Mouse (Mus musculus) CH12.LX (cell line): ENCODE results near the gene Mtg1. TPM values are rescaled to one million over a fixed set of nuclear protein-coding genes. Genes with fewer than 3 reads are reported as not detected.
A peak's percentile ranks its signal among the peaks of the same experiment; 100 is the strongest.

Experiments used
- DNase-seq: peaks from one replicate; pipeline ENCODE4 v3.0.0-alpha.2; 2013; ENCODE audit errors: extremely low read depth
- H3K27ac ChIP-seq: 2 replicates; pipeline ENCODE4 v1.5.1; 2012; ENCODE audit warnings: low read depth, mild to moderate bottlenecking, control low read depth, moderate library complexity; ENCODE audit not compliant: insufficient read depth
- H3K27me3 ChIP-seq: replicated peaks from 2 replicates; pipeline ENCODE3; 2012; ENCODE audit warnings: inconsistent platforms
- H3K36me3 ChIP-seq, 2 experiments: replicated peaks in 1 of 2; 2 replicates each; pipeline versions ENCODE3 to v1.6.1; 2012; ENCODE audit warnings: inconsistent platforms in 1 of 2, low read length in 1 of 2, mild to moderate bottlenecking in 1 of 2, mixed read lengths in 1 of 2, moderate library complexity in 1 of 2; ENCODE audit not compliant: control insufficient read depth in 1 of 2, insufficient read depth in 1 of 2
- H3K4me1 ChIP-seq, 2 experiments: 2 replicates each; pipeline ENCODE4 v1.6.1; 2012; ENCODE audit warnings: inconsistent platforms in 1 of 2, moderate library complexity in 1 of 2; ENCODE audit not compliant: insufficient read depth in 2 of 2, control insufficient read depth in 1 of 2
- H3K4me2 ChIP-seq: 2 replicates; pipeline ENCODE4 v1.6.1; 2012; ENCODE audit warnings: low read depth, mild to moderate bottlenecking, control low read depth; ENCODE audit not compliant: poor library complexity, insufficient read depth, severe bottlenecking
- H3K4me3 ChIP-seq, 3 experiments: fragments of 150-350 bp in 1 of 3; sonication (generic) in 1 of 3; replicated peaks in 1 of 3; 2 replicates each; pipeline versions ENCODE3 to v1.5.1; 2011 to 2012; ENCODE audit warnings: low read depth in 2 of 3, low read length in 2 of 3, mild to moderate bottlenecking in 2 of 3, moderate library complexity in 2 of 3, control low read depth in 1 of 3, improper control_type of control experiment in 1 of 3, inconsistent platforms in 1 of 3, mixed read lengths in 1 of 3; ENCODE audit not compliant: poor library complexity in 1 of 3
- H3K79me2 ChIP-seq: replicated peaks from 2 replicates; pipeline ENCODE4 v1.6.1; 2012; ENCODE audit warnings: mild to moderate bottlenecking, moderate library complexity; ENCODE audit not compliant: control insufficient read depth, poor library complexity, insufficient read depth, severe bottlenecking; ENCODE audit errors: extremely low read depth
- H3K9ac ChIP-seq: 2 replicates; pipeline ENCODE4 v1.6.1; 2012; ENCODE audit warnings: low read depth, mild to moderate bottlenecking, control low read depth, moderate library complexity; ENCODE audit not compliant: insufficient read depth
- H3K9me3 ChIP-seq: replicated peaks from 2 replicates; pipeline ENCODE3; 2012; ENCODE audit warnings: low read length, inconsistent platforms, mixed read lengths
- CHD1 ChIP-seq: IDR thresholded peaks from 2 replicates; pipeline ENCODE4 v1.6.1; 2012; ENCODE audit warnings: low read depth, low read length, improper control_type of control experiment, inconsistent platforms
- CHD2 ChIP-seq: IDR thresholded peaks from 2 replicates; pipeline ENCODE4 v1.6.1; 2011; ENCODE audit warnings: low read length, improper control_type of control experiment
- CTCF ChIP-seq, 2 experiments: IDR thresholded peaks in 1 of 2; conservative IDR thresholded peaks in 1 of 2; 2 replicates each; pipeline ENCODE4 v1.5.1; 2011 to 2012; ENCODE audit warnings: low read depth in 2 of 2, low read length in 2 of 2, improper control_type of control experiment in 1 of 2, inconsistent platforms in 1 of 2, mild to moderate bottlenecking in 1 of 2, moderate library complexity in 1 of 2
- ELF1 ChIP-seq: IDR thresholded peaks from 2 replicates; pipeline ENCODE4 v1.6.1; 2014; ENCODE audit warnings: low read depth, mild to moderate bottlenecking, inconsistent platforms, low read length, improper control_type of control experiment
- EP300 ChIP-seq: IDR thresholded peaks from 2 replicates; pipeline ENCODE4 v1.6.1; 2011; ENCODE audit warnings: low read length, improper control_type of control experiment
- GABPA ChIP-seq: IDR thresholded peaks from 2 replicates; pipeline ENCODE4 v1.6.1; 2012; ENCODE audit warnings: low read depth, low read length, improper control_type of control experiment, inconsistent platforms; ENCODE audit not compliant: insufficient replicate concordance
- IRF4 ChIP-seq: IDR thresholded peaks from 2 replicates; pipeline ENCODE4 v1.6.1; 2014; ENCODE audit warnings: low read depth, mild to moderate bottlenecking, inconsistent platforms, low read length, improper control_type of control experiment
- JUND ChIP-seq: conservative IDR thresholded peaks from 2 replicates; pipeline ENCODE4 v1.6.1; 2011; ENCODE audit warnings: low read depth, low read length, improper control_type of control experiment
- KAT2A ChIP-seq: IDR thresholded peaks from 2 replicates; pipeline ENCODE4 v1.6.1; 2012; ENCODE audit warnings: low read length, improper control_type of control experiment, inconsistent platforms; ENCODE audit not compliant: insufficient replicate concordance
- MAFK ChIP-seq: IDR thresholded peaks from 2 replicates; pipeline ENCODE4 v1.6.1; 2011; ENCODE audit warnings: low read length, improper control_type of control experiment; ENCODE audit not compliant: insufficient replicate concordance
- MAZ ChIP-seq: IDR thresholded peaks from 2 replicates; pipeline ENCODE4 v1.6.1; 2012; ENCODE audit warnings: low read depth, mild to moderate bottlenecking, inconsistent platforms, low read length, improper control_type of control experiment, moderate library complexity
- MXI1 ChIP-seq: IDR thresholded peaks from 2 replicates; pipeline ENCODE4 v1.6.1; 2011; ENCODE audit warnings: mild to moderate bottlenecking, low read depth, low read length, improper control_type of control experiment
- NELFE ChIP-seq: IDR thresholded peaks from 2 replicates; pipeline ENCODE4 v1.6.1; 2011; ENCODE audit warnings: low read depth, low read length, improper control_type of control experiment
- NRF1 ChIP-seq: IDR thresholded peaks from 2 replicates; pipeline ENCODE4 v1.6.1; 2014; ENCODE audit warnings: low read depth, mild to moderate bottlenecking, inconsistent platforms, low read length, improper control_type of control experiment, moderate library complexity
- POLR2A ChIP-seq: IDR thresholded peaks from 2 replicates; pipeline ENCODE4 v1.6.1; 2011; ENCODE audit warnings: low read depth, mild to moderate bottlenecking, improper control_type of control experiment, low read length
- SMC3 ChIP-seq: IDR thresholded peaks from 2 replicates; pipeline ENCODE4 v1.6.1; 2011; ENCODE audit warnings: low read depth, low read length, improper control_type of control experiment
- USF1 ChIP-seq: IDR thresholded peaks from 2 replicates; pipeline ENCODE4 v1.6.1; 2014; ENCODE audit warnings: low read depth, mild to moderate bottlenecking, inconsistent platforms, low read length, improper control_type of control experiment
- ZNF384 ChIP-seq: IDR thresholded peaks from 2 replicates; pipeline ENCODE4 v1.6.1; 2012; ENCODE audit warnings: low read depth, low read length, improper control_type of control experiment, inconsistent platforms
- dilution Hi-C: fragments of 300-500 bp; cut with MboI; formaldehyde crosslinking; loops from 2 replicates; pipeline ENCODE4 v1.14.3; 2020; ENCODE audit warnings: low sequenced_read_pairs; ENCODE audit not compliant: extremely low pct_unique_long_range_greater_than_20kb, extremely low pct_ligation_motif_present
- in situ Hi-C: fragments of 300-500 bp; cut with MboI; formaldehyde crosslinking; loops from 3 replicates; pipeline ENCODE4 v1.14.3; 2019; ENCODE audit warnings: low sequenced_read_pairs, low pct_ligation_motif_present, low pct_unique_long_range_greater_than_20kb, mixed read lengths
- polyA plus RNA-seq: library from polyadenylated mRNA; unstranded; fragments of >175 nt; gene quantifications from 2 replicates; pipeline ENCODE4 v1.2.1, GENCODE M21; 2012; ENCODE audit warnings: low read depth; ENCODE audit not compliant: insufficient read length
- total RNA-seq, 2 experiments: library from RNA; depleted of rRNA; stranded (reverse); fragments of 300-350 nt in 1 of 2; fragments of >200 nt in 1 of 2; gene quantifications; 2 replicates each; pipeline ENCODE4 v1.2.3; 2012 to 2014

The Mtg1 gene
- total and polyA plus RNA-seq, 3 experiments = 26.6 to 39.8 (median 29.4) TPM

- dilution Hi-C loops (no loop called here), in situ Hi-C loops (no loop called here)
- no peak for DNase-seq
- Histone ChIP-seq H3K79me2 (no peaks in the 10 kb centered on the region), H3K9ac (no peak overlapping the region), H3K9me3 (no peaks in the 10 kb centered on the region), H3K36me3 (no peaks in the 10 kb centered on the region), H3K4me3 (no peak overlapping the region), H3K27ac (no peak overlapping the region), H3K27me3 (peaks cover 79% of the 10 kb centered on the region), H3K4me1 (peaks cover 2 to 5% of the 10 kb centered on the region in 2 experiments), H3K4me2 (no peak overlapping the region)
- no peak for TF ChIP-seq NRF1
- peak; percentile 95 for TF ChIP-seq MAFK
- no peak for TF ChIP-seq JUND
Measured at GRCm38 (mm10) chr7:140160363-140160762, 23.0 kb downstream of the Mtg1 start.

GRCm38 (mm10) chr7:140164664-140165063 is 27.3 kb downstream of the Mtg1 start, which contains the start of gene Olfr522:
Gene Olfr522 (minus strand): TSS chr7:140164764.
- Histone ChIP-seq H3K27me3 (peaks cover 79% of the 10 kb centered on the region), H3K4me2 (no peak within 1 kb of the TSS), H3K36me3 (no peaks in the 10 kb centered on the region), H3K79me2 (no peaks in the 10 kb centered on the region), H3K27ac (no peak within 1 kb of the TSS), H3K9ac (no peak within 1 kb of the TSS), H3K4me3 (no peak within 1 kb of the TSS), H3K9me3 (peaks cover 1% of the 10 kb centered on the region), H3K4me1 (peaks cover 2 to 5% of the 10 kb centered on the region in 2 experiments)
- in situ Hi-C loops = no loop called here
- TF ChIP-seq KAT2A (no peak), MAZ (no peak), ELF1 (no peak), SMC3 (no peak), CHD2 (no peak), GABPA (no peak), CHD1 (no peak), USF1 (no peak), EP300 (no peak), POLR2A (no peak), NELFE (no peak), IRF4 (no peak), ZNF384 (no peak), CTCF (conservative IDR thresholded peaks at IDR 0.05 in 1 of 2, IDR thresholded peaks at IDR 0.05 in 1 of 2; ENCODE audit: low read depth in 2 of 2, low read length in 2 of 2) (no peak), MXI1 (no peak)
- DNase-seq = no peak
- dilution Hi-C loops = no loop called here
